Mouse (Mus musculus) stomach, postnatal 0 days (tissue): ENCODE measurements around the gene Cntn6. TPM values are rescaled to one million over a fixed set of nuclear protein-coding genes. Genes with fewer than 3 reads are reported as not detected.

Experiments used
- ATAC-seq: fragments of 200-750 bp; cut with Nextera tagmentation; 2 replicates; pipeline ENCODE4 v1.8.0; 2017; ENCODE audit not compliant: low FRiP score, low TSS enrichment
- DNase-seq: peaks from one replicate; pipeline ENCODE4 v3.0.0-alpha.2; 2016; ENCODE audit warnings: low spot score
- H3K27ac ChIP-seq: fragments of 300-500 bp; sonication (generic); replicated peaks from 2 replicates; pipeline ENCODE4 v1.5.1; 2014; ENCODE audit warnings: mild to moderate bottlenecking, control low read depth
- H3K27me3 ChIP-seq: fragments of 300-500 bp; sonication (generic); 2 replicates; pipeline ENCODE4 v1.6.1; 2014; ENCODE audit warnings: low read length; ENCODE audit not compliant: control insufficient read depth, insufficient read depth
- H3K36me3 ChIP-seq: fragments of 300-500 bp; sonication (generic); 2 replicates; pipeline ENCODE4 v1.6.1; 2014; ENCODE audit warnings: low read length, mixed read lengths; ENCODE audit not compliant: control insufficient read depth, insufficient read depth
- H3K4me1 ChIP-seq: fragments of 300-500 bp; sonication (generic); replicated peaks from 2 replicates; pipeline ENCODE4 v1.6.1; 2014; ENCODE audit warnings: antibody characterized with exemption; ENCODE audit not compliant: control insufficient read depth, insufficient read depth
- H3K4me2 ChIP-seq: fragments of 300-500 bp; sonication (generic); replicated peaks from 2 replicates; pipeline ENCODE4 v1.6.1; 2014; ENCODE audit warnings: low read depth, mild to moderate bottlenecking, control low read depth, moderate library complexity
- H3K4me3 ChIP-seq: fragments of 300-500 bp; sonication (generic); 2 replicates; pipeline ENCODE4 v1.5.1; 2014; ENCODE audit warnings: low read depth, low read length, control low read depth
- H3K9ac ChIP-seq: fragments of 300-500 bp; sonication (generic); 2 replicates; pipeline ENCODE4 v1.6.1; 2014; ENCODE audit warnings: mild to moderate bottlenecking, low read length, control low read depth, mixed read lengths
- H3K9me3 ChIP-seq: fragments of 300-500 bp; sonication (generic); 2 replicates; pipeline ENCODE4 v1.6.1; 2016; ENCODE audit warnings: low read length; ENCODE audit not compliant: control insufficient read depth
- CTCF ChIP-seq: IDR thresholded peaks from 2 replicates; pipeline ENCODE4 v1.5.1; 2016; ENCODE audit warnings: antibody characterized with exemption, low read depth, mild to moderate bottlenecking, moderate library complexity
- EP300 ChIP-seq: optimal IDR thresholded peaks from 2 replicates; pipeline ENCODE3; 2016; ENCODE audit warnings: antibody characterized with exemption
- WGBS: fragments of 180-500 bp; shearing (Covaris S2); extraction: QIAGEN DNeasy Blood & Tissue Kit; methylation state at CpG from one replicate; pipeline ENCODE4 v1.1.7; 2014; 5-methylcytosine and 5-hydroxymethylcytosine counted together
- polyA plus RNA-seq: library from polyadenylated mRNA; unstranded; fragments of >200 nt; fragmentation: Nextera tagmentation; extraction: Ambion mirVana; gene quantifications from 2 replicates; pipeline ENCODE4 v1.2.1, GENCODE M21; 2015

Gene Cntn6
- polyA plus RNA-seq, 1 experiment from 2014 or later: 0.24 TPM

DNA sequence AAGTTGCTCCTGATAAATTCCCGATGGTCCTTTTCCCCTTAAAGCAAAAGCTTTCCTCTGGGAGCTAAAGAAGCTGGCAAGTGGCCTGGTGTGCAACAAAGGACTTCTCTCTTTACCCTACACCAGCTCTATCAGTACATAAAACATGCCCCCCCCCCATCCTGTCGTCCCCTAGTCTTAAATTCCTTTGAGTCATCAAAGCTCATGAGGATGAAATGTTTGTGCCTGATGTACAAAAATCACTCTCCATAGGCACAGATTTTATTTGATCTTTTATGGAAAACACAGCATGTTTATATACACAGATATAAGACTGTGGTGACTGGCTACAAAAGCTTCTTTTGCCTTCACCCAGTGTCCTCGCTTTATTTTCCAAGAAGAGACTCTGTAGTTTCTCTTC is 112.6 kb downstream of the Cntn6 start:
- H3K27me3 ChIP-seq: no peaks in the 10 kb centered on the region
- no peak overlapping the region for H3K4me2 ChIP-seq
- no peaks in the 10 kb centered on the region for H3K9me3 ChIP-seq
- DNase-seq (no peak), ATAC-seq (no peak)
- WGBS: 55% methylated on average over 3 of the region's 3 CpGs
- H3K9ac ChIP-seq: no peak overlapping the region
- H3K4me1 ChIP-seq: no peaks in the 10 kb centered on the region
- no peak overlapping the region for H3K27ac ChIP-seq
- no peak overlapping the region for H3K4me3 ChIP-seq
- TF ChIP-seq CTCF (no peak), EP300 (no peak)
- no peaks in the 10 kb centered on the region for H3K36me3 ChIP-seq

DNA sequence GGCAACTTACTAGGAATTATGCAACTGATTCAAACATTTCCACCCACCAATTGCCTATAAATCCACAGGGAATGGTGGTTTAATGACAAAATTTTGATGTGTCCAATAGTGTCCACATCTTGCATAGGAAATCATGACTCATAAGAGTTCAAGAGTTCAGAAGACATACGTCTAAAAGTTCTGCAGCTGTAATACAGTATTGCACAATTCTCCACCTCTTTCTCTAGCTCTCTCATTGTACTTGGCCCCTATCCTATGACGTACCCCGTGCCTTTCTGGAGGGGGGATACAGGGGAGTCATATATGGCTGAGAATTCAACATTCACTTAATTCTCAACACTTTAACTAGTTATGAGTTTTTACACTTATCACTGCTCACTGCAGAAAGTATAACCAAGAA is 160.9 kb downstream of the Cntn6 start:
- no peaks in the 10 kb centered on the region for H3K9me3 ChIP-seq
- DNase-seq: no peak
- no peaks in the 10 kb centered on the region for H3K4me1 ChIP-seq
- no peaks in the 10 kb centered on the region for H3K36me3 ChIP-seq
- 44% methylated on average over 3 of the region's 3 CpGs for WGBS
- no peaks in the 10 kb centered on the region for H3K27me3 ChIP-seq
- no peak overlapping the region for H3K4me2 ChIP-seq
- TF ChIP-seq EP300 (no peak), CTCF (no peak)
- H3K27ac ChIP-seq: no peak overlapping the region
- ATAC-seq: no peak
- no peak overlapping the region for H3K4me3 ChIP-seq
- no peak overlapping the region for H3K9ac ChIP-seq

DNA sequence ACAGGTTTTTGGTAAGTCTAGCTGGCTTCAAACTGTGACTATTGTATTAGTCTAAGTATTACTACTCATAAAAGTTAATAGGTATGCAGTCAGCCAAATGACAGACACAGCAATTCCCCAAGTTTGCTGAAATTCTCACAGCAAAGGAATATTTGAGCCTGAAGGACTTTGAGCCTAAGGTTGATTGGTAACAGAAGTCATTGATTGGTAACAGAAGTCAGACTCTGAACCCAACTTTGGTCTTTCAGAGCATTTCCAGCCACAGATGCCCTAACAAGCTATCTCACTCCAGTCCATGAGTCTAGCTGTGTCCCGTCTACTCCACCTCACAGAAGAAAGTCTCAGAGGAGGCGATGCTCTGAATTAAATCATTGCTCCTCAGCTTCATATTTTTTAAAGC is 176.1 kb downstream of the Cntn6 start:
- no peak overlapping the region for H3K9ac ChIP-seq
- no peaks in the 10 kb centered on the region for H3K27me3 ChIP-seq
- H3K4me3 ChIP-seq: no peak overlapping the region
- H3K4me1 ChIP-seq: no peaks in the 10 kb centered on the region
- H3K36me3 ChIP-seq: no peaks in the 10 kb centered on the region
- no peak overlapping the region for H3K27ac ChIP-seq
- ATAC-seq (no peak), DNase-seq (no peak)
- no peaks in the 10 kb centered on the region for H3K9me3 ChIP-seq
- H3K4me2 ChIP-seq: no peak overlapping the region
- no peak for TF ChIP-seq CTCF
- no peak for TF ChIP-seq EP300
- WGBS: 90% methylated on average over 2 of the region's 2 CpGs

DNA sequence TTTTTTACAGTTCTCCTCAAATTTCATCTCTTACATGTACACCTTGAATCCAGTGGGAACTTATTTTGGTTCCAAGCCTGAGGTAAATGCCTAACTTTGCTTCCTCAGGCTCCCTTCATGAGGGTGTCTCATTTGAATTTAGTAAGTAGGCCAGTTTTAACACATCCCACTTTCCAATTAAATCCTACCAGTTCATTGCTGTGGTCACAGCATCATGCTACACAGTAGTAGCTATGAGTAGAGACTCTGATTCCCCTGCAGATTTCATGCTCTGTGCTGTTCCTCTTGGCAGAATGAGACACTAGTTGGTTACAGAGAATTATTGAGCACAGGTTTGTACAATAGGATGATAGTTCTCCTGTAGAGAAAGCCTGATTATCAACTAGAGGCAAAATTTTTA is 181.7 kb downstream of the Cntn6 start:
- no peaks in the 10 kb centered on the region for H3K4me1 ChIP-seq
- no peak for ATAC-seq

DNA sequence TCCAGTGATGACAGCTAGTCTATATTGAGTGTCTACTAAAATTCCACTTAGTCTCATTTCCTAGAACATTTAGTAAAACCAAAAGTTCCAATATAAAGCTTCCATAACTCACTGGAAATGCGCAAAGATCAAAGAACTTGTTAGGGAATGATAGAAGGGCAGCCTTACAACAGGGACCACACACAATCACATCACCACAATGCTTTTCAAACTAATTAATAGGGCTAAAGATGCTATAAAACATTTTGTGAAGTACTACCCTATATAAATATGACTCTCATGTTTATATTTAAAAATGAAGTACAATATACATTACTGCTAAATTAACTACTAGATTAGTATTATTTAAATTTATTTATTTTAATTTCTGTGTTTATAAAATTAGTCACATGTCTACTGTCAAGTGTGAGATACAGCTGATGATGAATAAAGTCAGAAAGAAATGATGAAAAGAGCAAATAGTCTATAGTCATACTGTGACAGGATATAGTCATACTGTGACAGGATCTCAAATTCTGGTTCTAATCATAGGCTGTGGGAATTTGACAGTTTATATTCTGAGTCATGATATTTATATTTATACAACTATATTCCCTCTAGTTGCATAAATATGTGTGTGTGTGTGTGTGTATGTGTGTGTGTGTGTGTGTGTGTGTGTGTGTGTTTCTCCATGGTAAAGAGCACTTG is 187.4 kb downstream of the Cntn6 start:
- no peak overlapping the region for H3K4me2 ChIP-seq
- WGBS: 76% methylated on average over 1 of the region's 1 CpGs
- H3K27me3 ChIP-seq: no peaks in the 10 kb centered on the region
- H3K4me1 ChIP-seq: no peaks in the 10 kb centered on the region
- DNase-seq (no peak), ATAC-seq (no peak)
- no peak overlapping the region for H3K9ac ChIP-seq
- no peak overlapping the region for H3K27ac ChIP-seq
- no peak overlapping the region for H3K4me3 ChIP-seq
- TF ChIP-seq EP300 (no peak), CTCF (no peak)
- H3K36me3 ChIP-seq: no peaks in the 10 kb centered on the region
- H3K9me3 ChIP-seq: no peaks in the 10 kb centered on the region

More for the DNA sequence above, 181.7 kb downstream of the Cntn6 start:
- Histone ChIP-seq H3K4me2 (no peak overlapping the region), H3K36me3 (no peaks in the 10 kb centered on the region), H3K27ac (no peak overlapping the region), H3K9ac (no peak overlapping the region), H3K9me3 (no peaks in the 10 kb centered on the region), H3K4me3 (no peak overlapping the region), H3K27me3 (no peaks in the 10 kb centered on the region)
- DNase-seq: no peak
- TF ChIP-seq CTCF: no peak
- no peak for TF ChIP-seq EP300

DNA sequence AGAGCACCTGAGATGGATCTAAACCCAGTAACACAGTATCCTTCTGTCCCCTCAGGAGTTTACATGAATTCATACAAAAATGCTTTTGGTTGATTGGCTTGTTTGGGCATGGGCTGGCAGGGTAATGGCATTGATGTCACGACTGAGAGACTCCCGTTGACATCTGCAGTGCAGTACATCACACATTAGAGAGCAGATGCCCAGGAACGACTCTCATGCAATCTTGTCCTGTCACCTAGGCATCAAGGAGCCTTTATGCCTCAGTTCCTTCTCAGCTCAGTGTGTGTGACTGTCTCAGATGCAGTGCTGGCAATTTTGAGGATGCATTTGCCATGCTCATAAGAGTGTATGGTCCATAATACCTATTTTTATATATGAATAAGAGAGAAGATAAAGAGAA is 195.4 kb downstream of the Cntn6 start:
- Histone ChIP-seq H3K27ac (no peak overlapping the region), H3K36me3 (no peaks in the 10 kb centered on the region), H3K4me1 (no peaks in the 10 kb centered on the region), H3K9me3 (no peaks in the 10 kb centered on the region), H3K27me3 (no peaks in the 10 kb centered on the region), H3K9ac (no peak overlapping the region), H3K4me3 (no peak overlapping the region), H3K4me2 (no peak overlapping the region)
- DNase-seq (no peak), ATAC-seq (no peak)
- 82% methylated on average over 3 of the region's 3 CpGs for WGBS
- TF ChIP-seq CTCF: no peak
- TF ChIP-seq EP300: no peak
